Comparison of ENCODE assay signal across 18 mouse cellular contexts in genomic region chrX:169844150-169844772, GRCm38 (mm10).
DNase-seq lines count a peak whose midpoint lies in the region; ATAC-seq and TF ChIP-seq lines count a peak whose summit lies in the region.
"Had no signal": no experiment of that assay in that cellular context is flagged by ENCODE, and none has a peak within 500 bp of the region (broad histone marks: within the 10 kb centered on the region; RNA-seq: fewer than 3 reads in every experiment).

No protein-coding gene starts in this region.

- no peak for TF ChIP-seq EP300 in liver, postnatal 0 days (IDR thresholded peaks at IDR 0.05; ENCODE audit: low read depth)

- no peak overlapping the region for H3K9ac ChIP-seq in forebrain, postnatal 0 days
- no peak overlapping the region for H3K9ac ChIP-seq in midbrain, embryonic 11.5 days (ENCODE audit: low read length)
- H3K9ac ChIP-seq in midbrain, postnatal 0 days (replicated peaks; ENCODE audit: low read length, poor library complexity, severe bottlenecking): no peak overlapping the region
- no peak overlapping the region for H3K9ac ChIP-seq in forebrain, embryonic 13.5 days
- H3K9ac ChIP-seq in midbrain, embryonic 16.5 days (ENCODE audit: low read depth, low read length): no peak overlapping the region
- H3K9ac ChIP-seq in liver, postnatal 0 days (replicated peaks): no peak overlapping the region
- H3K9ac ChIP-seq: embryonic facial prominence, embryonic 15.5 days; liver, embryonic 15.5 days had no signal

- WGBS in forebrain, embryonic 10.5 days: 28% methylated on average over 5 of the region's 5 CpGs
- WGBS in forebrain, postnatal 0 days: 27% methylated on average over 5 of the region's 5 CpGs
- 12% methylated on average over 5 of the region's 5 CpGs for WGBS in midbrain, embryonic 11.5 days
- 33% methylated on average over 5 of the region's 5 CpGs for WGBS in midbrain, postnatal 0 days
- 14% methylated on average over 5 of the region's 5 CpGs for WGBS in forebrain, embryonic 13.5 days
- 15% methylated on average over 5 of the region's 5 CpGs for WGBS in midbrain, embryonic 16.5 days
- WGBS in liver, postnatal 0 days (ENCODE audit: insufficient replicate concordance): 38% methylated on average over 5 of the region's 5 CpGs

- TF ChIP-seq CTCF in forebrain, postnatal 0 days (IDR thresholded peaks at IDR 0.05; ENCODE audit: low read depth): no peak
- TF ChIP-seq CTCF in midbrain, postnatal 0 days (IDR thresholded peaks at IDR 0.05): no peak
- no peak for TF ChIP-seq CTCF in liver, postnatal 0 days (IDR thresholded peaks at IDR 0.05; ENCODE audit: low read depth)

- H3K4me2 ChIP-seq in forebrain, postnatal 0 days (ENCODE audit: low read depth): no peak overlapping the region
- peak overlapping the region; percentile 28; the same call in 1 of the 2 replicates for H3K4me2 ChIP-seq in midbrain, embryonic 11.5 days
- no peak overlapping the region for H3K4me2 ChIP-seq in midbrain, postnatal 0 days (ENCODE audit: low read depth, low read length, poor library complexity, severe bottlenecking)
- peak overlapping the region; percentile 22; the same call in 1 of the 2 replicates for H3K4me2 ChIP-seq in forebrain, embryonic 13.5 days
- H3K4me2 ChIP-seq in midbrain, embryonic 16.5 days (ENCODE audit: low read length): 0 out of 2 replicates have a peak overlapping the region, but pooled peaks have one; percentile 12
- H3K4me2 ChIP-seq in liver, postnatal 0 days (ENCODE audit: low read depth, low read length): no peak overlapping the region
- H3K4me2 ChIP-seq: embryonic facial prominence, embryonic 15.5 days; heart, embryonic 11.5 days; liver, embryonic 15.5 days had no signal

- H3K27me3 ChIP-seq in forebrain, embryonic 10.5 days (ENCODE audit: poor library complexity, severe bottlenecking): peaks cover 85% of the 10 kb centered on the region
- no peaks in the 10 kb centered on the region; the same call in 1 of the 2 replicates for H3K27me3 ChIP-seq in forebrain, postnatal 0 days (ENCODE audit: insufficient read depth, low read length)
- H3K27me3 ChIP-seq in midbrain, embryonic 11.5 days (ENCODE audit: control insufficient read depth, insufficient read depth, low read length): peaks cover 3% of the 10 kb centered on the region; the same call in 1 of the 2 replicates
- peaks cover 5% of the 10 kb centered on the region; the same call in 1 of the 2 replicates for H3K27me3 ChIP-seq in midbrain, postnatal 0 days (ENCODE audit: insufficient read depth, low read length)
- H3K27me3 ChIP-seq in forebrain, embryonic 13.5 days: peaks cover 9% of the 10 kb centered on the region; the same call in 1 of the 2 replicates
- H3K27me3 ChIP-seq in midbrain, embryonic 16.5 days (ENCODE audit: control insufficient read depth, insufficient read depth, low read depth, low read length): no peaks in the 10 kb centered on the region
- no peaks in the 10 kb centered on the region for H3K27me3 ChIP-seq in liver, postnatal 0 days (ENCODE audit: insufficient read depth, low read length)
- H3K27me3 ChIP-seq: CH12.LX; liver, embryonic 15.5 days had no signal

- peak; percentile 49 for DNase-seq in forebrain, embryonic 10.5 days (ENCODE audit: extremely low spot score, low spot score)
- DNase-seq in forebrain, postnatal 0 days: no peak
- peak; percentile 93 for DNase-seq in midbrain, embryonic 11.5 days (ENCODE audit: low spot score, missing footprints)
- DNase-seq in midbrain, postnatal 0 days (ENCODE audit: low spot score): no peak
- no peak for DNase-seq in kidney, adult 9 months
- no peak for DNase-seq in liver, postnatal 0 days
- DNase-seq: cerebellum, adult 11 months; cerebellum, postnatal 25 days; gastrocnemius, postnatal 36 days; kidney, adult 18-20 months had no signal

- peak overlapping the region; percentile 75 for H3K27ac ChIP-seq in forebrain, embryonic 10.5 days
- no peak overlapping the region for H3K27ac ChIP-seq in forebrain, postnatal 0 days (ENCODE audit: low read depth, low read length)
- peak overlapping the region; percentile 22 for H3K27ac ChIP-seq in midbrain, embryonic 11.5 days (ENCODE audit: low read depth, low read length)
- H3K27ac ChIP-seq in midbrain, postnatal 0 days (ENCODE audit: low read depth, low read length): no peak overlapping the region
- no peak overlapping the region for H3K27ac ChIP-seq in forebrain, embryonic 13.5 days
- no peak overlapping the region for H3K27ac ChIP-seq in midbrain, embryonic 16.5 days (ENCODE audit: low read length)
- no peak overlapping the region for H3K27ac ChIP-seq in liver, postnatal 0 days (ENCODE audit: low read depth)
- H3K27ac ChIP-seq: embryonic facial prominence, embryonic 15.5 days; layer of hippocampus, adult 2 months; liver, embryonic 15.5 days; macrophage had no signal

- H3K4me3 ChIP-seq in forebrain, embryonic 10.5 days: peak overlapping the region; percentile 10; the same call in 1 of the 2 replicates
- H3K4me3 ChIP-seq in forebrain, postnatal 0 days (ENCODE audit: low read depth, low read length): no peak overlapping the region
- no peak overlapping the region for H3K4me3 ChIP-seq in midbrain, embryonic 11.5 days (ENCODE audit: low read depth, low read length)
- no peak overlapping the region for H3K4me3 ChIP-seq in midbrain, postnatal 0 days (ENCODE audit: low read depth, low read length)
- H3K4me3 ChIP-seq in forebrain, embryonic 13.5 days: no peak overlapping the region
- no peak overlapping the region for H3K4me3 ChIP-seq in midbrain, embryonic 16.5 days (ENCODE audit: low read depth, low read length)
- no peak overlapping the region for H3K4me3 ChIP-seq in liver, postnatal 0 days (ENCODE audit: low read depth, low read length)
- H3K4me3 ChIP-seq: embryonic facial prominence, embryonic 15.5 days; layer of hippocampus, adult 2 months; liver, embryonic 15.5 days had no signal

- ATAC-seq in forebrain, postnatal 0 days: no peak
- peak; percentile 94 for ATAC-seq in midbrain, embryonic 11.5 days (ENCODE audit: low FRiP score)
- ATAC-seq in midbrain, postnatal 0 days (ENCODE audit: low FRiP score): no peak
- peak; percentile 86; the same call in 1 of the 2 replicates for ATAC-seq in forebrain, embryonic 13.5 days
- ATAC-seq in midbrain, embryonic 16.5 days: no peak
- ATAC-seq in liver, postnatal 0 days: no peak

- no peaks in the 10 kb centered on the region for H3K36me3 ChIP-seq in forebrain, embryonic 10.5 days (replicated peaks)
- H3K36me3 ChIP-seq in forebrain, postnatal 0 days (ENCODE audit: insufficient read depth): no peaks in the 10 kb centered on the region
- no peaks in the 10 kb centered on the region for H3K36me3 ChIP-seq in midbrain, embryonic 11.5 days (ENCODE audit: control insufficient read depth, insufficient read depth, low read length)
- H3K36me3 ChIP-seq in midbrain, postnatal 0 days (ENCODE audit: insufficient read depth, low read length): no peaks in the 10 kb centered on the region
- no peaks in the 10 kb centered on the region for H3K36me3 ChIP-seq in forebrain, embryonic 13.5 days (ENCODE audit: poor library complexity, severe bottlenecking)
- no peaks in the 10 kb centered on the region for H3K36me3 ChIP-seq in midbrain, embryonic 16.5 days (ENCODE audit: control insufficient read depth, insufficient read depth, low read length)
- no peaks in the 10 kb centered on the region for H3K36me3 ChIP-seq in liver, postnatal 0 days (replicated peaks; ENCODE audit: insufficient read depth, low read length)
- H3K36me3 ChIP-seq: embryonic facial prominence, embryonic 15.5 days; liver, embryonic 15.5 days had no signal

- no peaks in the 10 kb centered on the region for H3K9me3 ChIP-seq in forebrain, embryonic 10.5 days
- no peaks in the 10 kb centered on the region for H3K9me3 ChIP-seq in forebrain, postnatal 0 days (ENCODE audit: low read length)
- H3K9me3 ChIP-seq in midbrain, embryonic 11.5 days (ENCODE audit: control insufficient read depth, low read length): no peaks in the 10 kb centered on the region
- H3K9me3 ChIP-seq in midbrain, postnatal 0 days (ENCODE audit: low read length): no peaks in the 10 kb centered on the region
- H3K9me3 ChIP-seq in forebrain, embryonic 13.5 days (replicated peaks): no peaks in the 10 kb centered on the region
- H3K9me3 ChIP-seq in midbrain, embryonic 16.5 days (replicated peaks; ENCODE audit: control insufficient read depth, low read length, poor library complexity, severe bottlenecking): no peaks in the 10 kb centered on the region
- H3K9me3 ChIP-seq in liver, postnatal 0 days (ENCODE audit: low read length): no peaks in the 10 kb centered on the region
- H3K9me3 ChIP-seq: embryonic facial prominence, embryonic 15.5 days; liver, embryonic 15.5 days had no signal

- H3K4me1 ChIP-seq in forebrain, embryonic 10.5 days: peaks cover 48% of the 10 kb centered on the region
- no peaks in the 10 kb centered on the region for H3K4me1 ChIP-seq in forebrain, postnatal 0 days (ENCODE audit: insufficient read depth)
- peaks cover 7% of the 10 kb centered on the region for H3K4me1 ChIP-seq in midbrain, embryonic 11.5 days (ENCODE audit: control insufficient read depth, insufficient read depth, low read length)
- no peaks in the 10 kb centered on the region for H3K4me1 ChIP-seq in midbrain, postnatal 0 days (ENCODE audit: insufficient read depth, low read length)
- H3K4me1 ChIP-seq in forebrain, embryonic 13.5 days: peaks cover 17% of the 10 kb centered on the region
- 0 out of 2 replicates have a peak, but pooled peaks cover 5% of the 10 kb centered on the region for H3K4me1 ChIP-seq in midbrain, embryonic 16.5 days (ENCODE audit: control insufficient read depth, insufficient read depth, low read length)
- no peaks in the 10 kb centered on the region for H3K4me1 ChIP-seq in liver, postnatal 0 days (ENCODE audit: insufficient read depth)
- H3K4me1 ChIP-seq: embryonic facial prominence, embryonic 15.5 days; liver, embryonic 15.5 days had no signal

Comparison
In these comparisons a context has a peak if more than half of its experiments do, and no peak if none do; other contexts are left out.
1. DNase-seq: peak in forebrain, embryonic 10.5 days (single experiment) and midbrain, embryonic 11.5 days (single experiment); none in forebrain, postnatal 0 days (single experiment), midbrain, postnatal 0 days (single experiment), kidney, adult 9 months (single experiment) and liver, postnatal 0 days (single experiment).
2. H3K27ac ChIP-seq: peak in forebrain, embryonic 10.5 days (single experiment) and midbrain, embryonic 11.5 days (single experiment); none in forebrain, postnatal 0 days (single experiment), midbrain, postnatal 0 days (single experiment), forebrain, embryonic 13.5 days (single experiment), midbrain, embryonic 16.5 days (single experiment) and liver, postnatal 0 days (single experiment).
3. ATAC-seq: peak in midbrain, embryonic 11.5 days (single experiment) and forebrain, embryonic 13.5 days (single experiment); none in forebrain, postnatal 0 days (single experiment), midbrain, postnatal 0 days (single experiment), midbrain, embryonic 16.5 days (single experiment) and liver, postnatal 0 days (single experiment).
4. H3K4me2 ChIP-seq: peak in midbrain, embryonic 11.5 days (single experiment), forebrain, embryonic 13.5 days (single experiment) and midbrain, embryonic 16.5 days (single experiment); none in forebrain, postnatal 0 days (single experiment), midbrain, postnatal 0 days (single experiment) and liver, postnatal 0 days (single experiment).